Mouse (Mus musculus) kidney, embryonic 16.5 days (tissue): ENCODE results near the gene S1pr5. TPM values are rescaled to one million over a fixed set of nuclear protein-coding genes. Genes with fewer than 3 reads are reported as not detected.

Experiments
- ATAC-seq: fragments of 200-750 bp; cut with Nextera tagmentation; 2 replicates; pipeline ENCODE4 v1.8.0; 2017; ENCODE audit warnings: moderate TSS enrichment; ENCODE audit not compliant: low FRiP score, low TSS enrichment
- H3K27ac ChIP-seq: fragments of 300-500 bp; sonication (generic); 2 replicates; pipeline ENCODE4 v1.5.1; 2014; ENCODE audit warnings: low read length
- H3K27me3 ChIP-seq: fragments of 300-500 bp; sonication (generic); 2 replicates; pipeline ENCODE4 v1.6.1; 2014; ENCODE audit warnings: low read length, control low read depth, mixed read lengths; ENCODE audit not compliant: insufficient read depth
- H3K36me3 ChIP-seq: fragments of 300-500 bp; sonication (generic); 2 replicates; pipeline ENCODE4 v1.6.1; 2014; ENCODE audit warnings: low read length, control low read depth, mixed read lengths; ENCODE audit not compliant: insufficient read depth
- H3K4me1 ChIP-seq: fragments of 300-500 bp; sonication (generic); 2 replicates; pipeline ENCODE4 v1.6.1; 2014; ENCODE audit warnings: low read length, control low read depth, mixed read lengths; ENCODE audit not compliant: insufficient read depth
- H3K4me2 ChIP-seq: fragments of 300-500 bp; sonication (generic); replicated peaks from 2 replicates; pipeline ENCODE4 v1.6.1; 2014; ENCODE audit warnings: low read depth, low read length
- H3K4me3 ChIP-seq: fragments of 300-500 bp; sonication (generic); 2 replicates; pipeline ENCODE4 v1.5.1; 2014; ENCODE audit warnings: mild to moderate bottlenecking, low read length
- H3K9ac ChIP-seq: fragments of 300-500 bp; sonication (generic); replicated peaks from 2 replicates; pipeline ENCODE4 v1.6.1; 2014; ENCODE audit warnings: low read length
- H3K9me3 ChIP-seq: fragments of 300-500 bp; sonication (generic); 2 replicates; pipeline ENCODE4 v1.6.1; 2016; ENCODE audit warnings: low read length, control low read depth
- WGBS: fragments of 180-500 bp; shearing (Covaris S2); extraction: QIAGEN DNeasy Blood & Tissue Kit; methylation state at CpG from one replicate; pipeline ENCODE4 v1.1.7; 2014; 5-methylcytosine and 5-hydroxymethylcytosine counted together
- polyA plus RNA-seq: library from polyadenylated mRNA; unstranded; fragments of >200 nt; fragmentation: Nextera tagmentation; extraction: Ambion mirVana; gene quantifications from 2 replicates; pipeline ENCODE4 v1.2.1, GENCODE M21; 2015

The S1pr5 gene
- polyA plus RNA-seq, 1 experiment from 2014 or later = 0.14 TPM

DNA sequence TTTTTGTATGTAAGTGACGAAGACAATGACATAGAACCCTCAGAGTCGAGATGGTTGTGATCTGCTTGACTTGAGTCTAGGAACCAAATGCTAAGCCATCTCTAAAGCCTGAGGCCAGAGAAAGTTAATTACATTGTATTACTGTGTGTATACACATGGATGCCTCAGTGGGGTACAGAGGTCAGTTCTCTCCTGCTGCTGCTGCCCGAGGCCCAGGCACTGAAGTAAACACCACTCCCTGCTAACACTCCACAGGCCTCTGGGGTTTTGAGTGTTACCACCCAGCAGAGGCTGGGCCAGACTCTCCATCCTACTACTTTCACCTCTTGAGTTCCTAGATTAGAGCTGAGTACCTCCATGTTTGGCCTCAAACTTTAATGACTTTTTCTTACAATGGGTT lies 35.8 kb upstream of the S1pr5 start:
- Histone ChIP-seq H3K27ac (no peak overlapping the region), H3K4me2 (no peak overlapping the region), H3K4me1 (peaks cover 20% of the 10 kb centered on the region), H3K4me3 (no peak overlapping the region), H3K36me3 (peaks cover 52% of the 10 kb centered on the region), H3K9me3 (no peaks in the 10 kb centered on the region), H3K27me3 (no peaks in the 10 kb centered on the region), H3K9ac (0 out of 2 replicates have a peak overlapping the region, but pooled peaks have one; percentile 8)
- WGBS = 79% methylated on average over 3 of the region's 3 CpGs
- no peak for ATAC-seq

DNA sequence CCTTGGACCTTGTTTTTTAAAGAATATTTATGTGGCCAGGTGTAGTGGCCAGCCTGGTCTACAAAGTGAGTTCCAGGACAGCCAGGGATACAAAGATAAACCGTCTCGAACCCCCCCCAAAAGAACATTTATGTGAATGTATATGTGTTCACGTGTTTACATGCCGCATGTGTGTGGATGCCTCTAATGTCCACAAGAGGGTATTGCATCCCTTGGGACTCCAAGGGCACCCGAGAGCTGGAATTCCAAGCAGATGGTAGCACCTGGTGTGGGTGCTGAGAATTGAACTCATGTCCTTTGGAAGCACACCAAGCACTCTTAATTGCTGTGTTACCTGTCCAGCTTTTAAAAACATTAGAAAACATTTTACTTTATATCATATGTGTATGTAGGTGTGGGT lies 35.3 kb upstream of the S1pr5 start:
- Histone ChIP-seq H3K4me1 (peaks cover 16% of the 10 kb centered on the region), H3K27ac (no peak overlapping the region), H3K9me3 (no peaks in the 10 kb centered on the region), H3K4me3 (no peak overlapping the region), H3K27me3 (no peaks in the 10 kb centered on the region), H3K36me3 (peaks cover 55% of the 10 kb centered on the region), H3K4me2 (no peak overlapping the region), H3K9ac (no peak overlapping the region)
- no peak for ATAC-seq
- WGBS = 90% methylated on average over 5 of the region's 5 CpGs

DNA sequence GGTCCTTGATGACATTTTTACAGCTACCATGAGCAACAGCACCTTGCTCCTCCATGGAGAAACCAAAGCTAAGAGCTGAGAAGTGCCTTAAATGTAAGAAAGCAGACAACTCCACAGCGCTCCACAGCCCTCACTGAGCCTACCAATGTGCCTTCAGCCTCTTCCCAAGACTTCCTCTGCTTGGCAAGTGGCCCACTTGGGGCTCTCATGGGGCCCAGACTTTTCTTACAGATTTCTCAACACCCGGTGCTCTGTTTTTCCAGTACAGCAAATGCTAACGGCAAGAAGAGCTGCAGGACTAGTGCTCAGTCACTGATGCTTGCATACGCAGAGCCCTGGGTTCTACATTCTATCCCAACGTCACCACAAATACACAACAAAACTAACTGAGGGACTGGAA lies 29.5 kb upstream of the S1pr5 start:
- Histone ChIP-seq H3K4me3 (no peak overlapping the region), H3K27ac (no peak overlapping the region), H3K4me1 (no peaks in the 10 kb centered on the region), H3K4me2 (no peak overlapping the region), H3K36me3 (peaks cover 91% of the 10 kb centered on the region), H3K27me3 (no peaks in the 10 kb centered on the region), H3K9me3 (no peaks in the 10 kb centered on the region), H3K9ac (no peak overlapping the region)
- no peak for ATAC-seq
- WGBS = 93% methylated on average over 5 of the region's 5 CpGs

DNA sequence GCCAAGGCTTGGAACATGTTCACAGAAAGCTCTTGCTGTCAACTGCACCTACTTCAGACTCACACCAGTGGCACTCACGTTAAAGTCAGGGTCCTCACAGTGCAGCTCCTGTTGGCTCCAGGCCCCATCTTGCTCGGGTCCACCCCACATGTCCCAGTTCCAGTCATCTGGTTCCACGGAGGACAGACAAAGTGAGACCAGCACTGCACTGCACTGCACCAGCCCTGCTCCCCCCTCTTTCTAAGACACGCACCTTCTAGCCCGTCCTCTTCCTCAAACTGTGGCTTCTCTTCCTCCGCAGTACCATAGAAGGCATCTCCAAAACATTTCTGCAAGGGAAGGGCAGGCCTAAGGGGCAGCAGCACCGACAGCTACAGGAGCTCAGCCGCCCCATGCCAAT lies 28.1 kb upstream of the S1pr5 start:
- no peak overlapping the region for H3K27ac ChIP-seq
- 89% methylated on average over 8 of the region's 8 CpGs for WGBS
- no peak overlapping the region for H3K4me3 ChIP-seq
- H3K9ac ChIP-seq = no peak overlapping the region
- no peak overlapping the region for H3K4me2 ChIP-seq
- H3K4me1 ChIP-seq = no peaks in the 10 kb centered on the region
- ATAC-seq = no peak
- H3K27me3 ChIP-seq = no peaks in the 10 kb centered on the region
- H3K9me3 ChIP-seq = no peaks in the 10 kb centered on the region
- H3K36me3 ChIP-seq = peaks cover 91% of the 10 kb centered on the region

DNA sequence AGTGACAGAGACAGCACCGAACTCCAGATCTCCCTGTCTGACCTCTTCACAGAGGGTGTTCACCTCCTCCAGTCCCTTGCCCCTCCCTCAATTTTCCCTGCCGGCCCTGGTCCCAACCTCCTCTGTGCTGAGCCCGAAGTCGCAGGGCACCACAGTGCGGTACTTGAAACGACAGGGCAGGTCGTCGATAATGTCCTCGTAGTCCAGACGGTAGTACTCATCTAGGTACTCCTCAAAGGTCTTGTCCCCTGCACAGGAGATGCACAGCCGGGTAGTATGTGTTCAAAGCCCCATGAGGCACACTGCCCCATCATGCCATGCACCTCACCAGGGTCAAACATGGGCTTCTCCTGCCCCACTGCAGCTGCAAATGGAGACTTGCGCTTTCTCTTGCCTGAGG lies 27.5 kb upstream of the S1pr5 start:
- Histone ChIP-seq H3K9ac (no peak overlapping the region), H3K4me3 (no peak overlapping the region), H3K9me3 (no peaks in the 10 kb centered on the region), H3K4me1 (no peaks in the 10 kb centered on the region), H3K4me2 (no peak overlapping the region), H3K27ac (no peak overlapping the region), H3K36me3 (peaks cover 91% of the 10 kb centered on the region), H3K27me3 (no peaks in the 10 kb centered on the region)
- 86% methylated on average over 12 of the region's 12 CpGs for WGBS
- ATAC-seq = no peak

DNA sequence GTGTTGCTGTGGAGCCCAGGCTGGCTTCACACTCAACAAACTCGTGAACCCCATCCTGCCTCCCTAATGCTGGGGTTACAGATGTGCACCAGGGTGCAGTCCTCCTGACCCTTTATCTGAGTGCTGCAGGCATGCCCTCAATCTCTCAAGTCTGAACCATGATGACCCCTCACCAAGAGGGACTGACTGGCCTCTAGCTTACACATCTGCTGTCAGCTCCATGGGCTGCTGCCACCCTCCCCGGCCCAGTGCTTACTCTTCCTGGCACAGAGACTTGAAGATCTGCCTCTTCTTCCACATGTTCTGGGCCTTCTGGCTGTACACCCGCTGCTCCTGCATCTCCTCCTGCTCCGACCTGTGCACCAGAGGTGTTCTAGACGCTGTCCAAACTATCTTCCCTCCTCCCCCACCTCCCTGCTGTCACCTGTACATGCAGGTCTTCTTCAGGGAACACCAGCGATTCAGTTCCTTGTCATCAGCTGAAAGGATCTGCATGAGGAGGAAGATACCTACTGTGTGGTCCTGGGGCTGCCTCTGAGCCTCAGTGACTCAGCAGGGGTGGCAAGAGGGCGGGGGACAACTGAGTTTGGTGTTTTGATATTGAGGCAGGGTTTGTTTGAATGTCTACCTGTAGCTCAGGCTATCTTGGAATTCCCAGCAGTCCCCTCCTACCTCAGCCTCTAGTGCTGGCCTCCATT lies 26.9 kb upstream of the S1pr5 start:
- WGBS = 81% methylated on average over 7 of the region's 7 CpGs
- no peak for ATAC-seq
- Histone ChIP-seq H3K36me3 (peaks cover 92% of the 10 kb centered on the region), H3K4me2 (no peak overlapping the region), H3K4me1 (no peaks in the 10 kb centered on the region), H3K9ac (no peak overlapping the region), H3K27me3 (no peaks in the 10 kb centered on the region), H3K4me3 (no peak overlapping the region), H3K27ac (no peak overlapping the region), H3K9me3 (no peaks in the 10 kb centered on the region)

DNA sequence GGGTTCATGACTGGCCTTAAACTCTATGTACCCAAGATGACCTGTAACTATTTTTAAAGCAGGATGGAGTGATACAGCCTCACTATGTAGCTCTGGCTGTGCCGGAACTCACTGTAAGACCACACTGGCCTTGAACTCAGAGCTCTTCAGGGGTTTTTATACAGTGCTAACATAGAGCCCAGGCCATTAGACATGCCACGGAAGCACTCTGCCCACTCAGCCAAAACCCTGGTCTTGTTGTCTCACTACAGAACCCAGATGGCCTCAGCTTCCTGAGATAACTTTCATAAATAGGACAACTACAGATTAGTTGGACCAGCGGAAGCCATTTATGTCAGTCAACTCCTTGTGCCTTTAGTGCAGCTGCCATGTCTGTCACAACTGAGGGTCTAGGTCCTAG lies 26.1 kb upstream of the S1pr5 start:
- Histone ChIP-seq H3K4me2 (no peak overlapping the region), H3K4me1 (no peaks in the 10 kb centered on the region), H3K9ac (no peak overlapping the region), H3K27ac (no peak overlapping the region), H3K4me3 (no peak overlapping the region), H3K9me3 (no peaks in the 10 kb centered on the region), H3K36me3 (peaks cover 89% of the 10 kb centered on the region), H3K27me3 (no peaks in the 10 kb centered on the region)
- WGBS = 91% methylated on average over 3 of the region's 3 CpGs
- ATAC-seq = no peak

DNA sequence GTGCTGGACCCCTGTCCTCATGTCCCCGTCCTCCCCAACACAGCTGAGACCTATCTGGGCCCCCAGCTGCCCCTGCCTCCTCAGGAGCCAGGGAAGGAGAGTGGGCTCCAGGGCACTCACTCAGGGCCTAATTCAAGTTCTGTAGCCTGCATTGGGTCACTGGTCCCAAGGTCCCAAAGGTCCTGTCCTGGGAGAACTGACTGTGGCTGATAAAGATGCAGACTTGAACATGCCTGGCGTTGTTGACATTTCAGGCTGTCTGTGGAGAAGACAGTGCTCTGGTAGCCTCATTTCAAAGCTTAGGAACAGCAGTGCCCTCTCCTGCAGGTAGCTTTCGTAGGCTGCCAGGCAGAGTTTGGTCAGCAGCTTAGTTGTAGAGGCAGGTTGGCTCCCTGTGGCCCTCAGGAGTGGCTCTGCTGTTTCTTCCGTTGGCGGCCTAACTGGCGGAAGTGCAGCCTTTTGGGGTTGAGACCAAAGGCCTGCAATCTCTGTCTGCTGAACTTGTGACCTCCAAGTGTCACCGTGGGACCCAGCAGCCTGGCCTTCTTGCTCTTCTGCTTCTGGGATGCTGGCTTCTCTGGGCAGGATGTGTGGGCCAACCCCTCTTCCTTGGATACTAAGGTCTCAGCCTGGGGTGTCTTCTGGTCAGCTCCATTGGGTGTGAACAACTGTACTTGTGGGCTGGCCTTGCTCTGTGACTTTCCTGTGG lies 25.4 kb upstream of the S1pr5 start:
- H3K27me3 ChIP-seq = no peaks in the 10 kb centered on the region
- H3K4me1 ChIP-seq = no peaks in the 10 kb centered on the region
- no peaks in the 10 kb centered on the region for H3K9me3 ChIP-seq
- H3K27ac ChIP-seq = no peak overlapping the region
- no peak overlapping the region for H3K9ac ChIP-seq
- no peak overlapping the region for H3K4me2 ChIP-seq
- WGBS = 82% methylated on average over 7 of the region's 7 CpGs
- no peak overlapping the region for H3K4me3 ChIP-seq
- peaks cover 88% of the 10 kb centered on the region for H3K36me3 ChIP-seq
- no peak for ATAC-seq

DNA sequence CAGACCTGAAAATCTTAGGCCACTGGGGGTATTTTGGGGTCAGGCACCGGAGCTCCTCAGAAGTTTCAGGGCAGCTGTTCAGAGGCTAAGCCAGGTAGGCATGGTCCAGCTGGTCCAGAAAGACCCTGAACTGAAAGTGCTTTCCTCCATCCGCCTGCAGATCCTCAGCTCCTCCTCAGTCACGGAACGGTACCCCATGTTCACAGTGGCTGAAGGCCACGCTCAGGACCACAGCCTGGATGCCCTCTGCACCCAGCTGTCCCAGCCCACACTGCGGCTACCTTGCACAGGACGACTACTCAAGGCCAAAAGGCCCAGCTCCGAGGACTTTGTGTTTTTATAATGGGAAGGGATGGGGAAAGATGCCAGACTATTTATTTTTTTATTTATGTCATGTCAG lies 24.9 kb upstream of the S1pr5 start:
- Histone ChIP-seq H3K9me3 (no peaks in the 10 kb centered on the region), H3K4me1 (no peaks in the 10 kb centered on the region), H3K27me3 (no peaks in the 10 kb centered on the region), H3K36me3 (peaks cover 89% of the 10 kb centered on the region), H3K4me2 (no peak overlapping the region), H3K27ac (no peak overlapping the region), H3K4me3 (no peak overlapping the region), H3K9ac (no peak overlapping the region)
- 82% methylated on average over 8 of the region's 8 CpGs for WGBS
- ATAC-seq = no peak

DNA sequence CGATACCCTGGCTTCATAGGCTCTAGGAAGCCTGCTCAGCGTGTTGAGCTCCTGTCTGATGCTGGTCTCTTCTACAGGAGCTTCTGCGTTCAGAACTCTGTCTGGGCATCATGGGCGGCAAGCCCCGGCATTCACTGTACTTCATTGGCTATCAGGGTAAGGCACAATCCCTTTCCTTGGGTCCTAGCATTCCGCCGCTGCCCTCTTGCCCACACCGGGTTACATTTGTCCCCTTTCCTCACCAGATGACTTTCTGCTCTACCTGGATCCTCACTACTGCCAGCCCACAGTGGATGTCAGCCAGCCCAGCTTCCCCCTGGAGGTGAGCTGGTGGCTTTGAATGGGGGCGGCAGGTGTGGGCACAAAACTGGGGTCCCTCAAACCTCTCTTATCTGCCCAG lies 24.1 kb upstream of the S1pr5 start:
- WGBS = 91% methylated on average over 9 of the region's 9 CpGs
- Histone ChIP-seq H3K36me3 (peaks cover 84% of the 10 kb centered on the region), H3K9ac (no peak overlapping the region), H3K4me3 (no peak overlapping the region), H3K27me3 (no peaks in the 10 kb centered on the region), H3K4me2 (no peak overlapping the region), H3K9me3 (no peaks in the 10 kb centered on the region), H3K4me1 (no peaks in the 10 kb centered on the region), H3K27ac (no peak overlapping the region)
- no peak for ATAC-seq
